Mouse (Mus musculus): ENCODE data around the gene Tmprss9. TPM values are rescaled to one million over a fixed set of nuclear protein-coding genes. Genes with fewer than 3 reads are reported as not detected.
"Not testable (repeated sequence)": the region's sequence is repeated elsewhere in the genome, so short reads cannot be mapped to it uniquely, and the experiment has no call there.

Tmprss9 gene
- polyA plus RNA-seq, 1 experiment from 2014 or later: 0.08 TPM

DNA sequence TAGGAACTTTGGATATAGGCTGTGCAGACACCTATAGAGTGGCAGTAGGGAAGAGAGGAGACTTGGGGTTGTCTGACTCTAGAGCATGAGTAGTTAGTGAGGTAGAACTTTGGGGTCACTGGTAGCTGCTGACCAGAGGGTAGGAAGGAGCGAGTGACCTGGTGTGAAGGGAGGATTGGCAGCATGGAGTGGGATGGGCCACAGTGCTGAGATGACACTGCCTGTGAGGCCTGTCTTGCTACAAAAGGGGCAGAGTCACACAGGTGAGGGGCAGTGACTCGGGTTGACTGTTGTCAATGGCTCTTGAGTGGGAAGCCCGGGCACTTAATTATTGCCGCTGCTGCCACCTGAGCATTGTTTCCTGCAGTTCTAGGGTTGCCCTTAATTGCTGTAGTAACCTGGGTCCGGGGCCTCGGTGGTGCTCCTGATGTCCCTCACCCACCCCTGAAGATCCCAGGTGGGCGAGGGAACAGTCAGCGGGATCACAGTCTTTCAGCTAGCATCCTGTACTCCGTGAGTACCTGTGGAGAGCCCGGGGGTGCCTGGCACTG lies 43.7 kb upstream of the Tmprss9 start:
- no peaks in the 10 kb centered on the region for H3K27me3 ChIP-seq (ENCODE audit: control insufficient read depth, insufficient read depth, low read length)
- ATAC-seq (ENCODE audit: low FRiP score, low TSS enrichment): no peak
- 73% methylated on average over 10 of the region's 10 CpGs for WGBS
- no peaks in the 10 kb centered on the region for H3K9me3 ChIP-seq (ENCODE audit: control insufficient read depth, low read length)
- peaks cover 18% of the 10 kb centered on the region for H3K4me1 ChIP-seq (ENCODE audit: control insufficient read depth, insufficient read depth, low read length)
- peak overlapping the region; percentile 71 for H3K4me3 ChIP-seq (ENCODE audit: low read length)
- no peak overlapping the region for H3K27ac ChIP-seq (ENCODE audit: low read depth, low read length)
- peak overlapping the region; percentile 92 for H3K9ac ChIP-seq (ENCODE audit: low read depth, low read length)
- H3K36me3 ChIP-seq (ENCODE audit: control insufficient read depth, insufficient read depth, low read length): peaks cover 19% of the 10 kb centered on the region
- H3K4me2 ChIP-seq (replicated peaks; ENCODE audit: low read depth, low read length): peak overlapping the region; percentile 97

DNA sequence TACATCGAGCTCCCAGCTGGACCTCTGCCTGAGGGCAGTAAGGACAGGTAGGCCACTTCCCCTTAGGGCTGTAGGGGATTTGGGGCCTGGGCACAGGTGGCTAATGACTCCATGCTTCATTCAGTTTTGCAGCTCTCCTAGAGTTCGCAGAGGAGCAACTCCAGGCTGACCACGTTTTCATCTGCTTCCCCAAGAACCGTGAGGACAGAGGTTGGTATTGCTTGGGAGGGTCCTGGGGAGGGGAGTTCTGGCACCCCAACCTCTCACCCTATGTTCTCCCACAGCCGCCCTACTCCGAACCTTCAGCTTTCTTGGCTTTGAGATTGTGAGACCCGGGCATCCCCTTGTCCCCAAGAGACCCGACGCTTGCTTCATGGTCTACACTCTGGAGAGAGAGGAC lies 43.1 kb upstream of the Tmprss9 start:
- not testable (repeated sequence) for H3K9ac ChIP-seq (ENCODE audit: low read depth, low read length); H3K27ac ChIP-seq (ENCODE audit: low read depth, low read length)

DNA sequence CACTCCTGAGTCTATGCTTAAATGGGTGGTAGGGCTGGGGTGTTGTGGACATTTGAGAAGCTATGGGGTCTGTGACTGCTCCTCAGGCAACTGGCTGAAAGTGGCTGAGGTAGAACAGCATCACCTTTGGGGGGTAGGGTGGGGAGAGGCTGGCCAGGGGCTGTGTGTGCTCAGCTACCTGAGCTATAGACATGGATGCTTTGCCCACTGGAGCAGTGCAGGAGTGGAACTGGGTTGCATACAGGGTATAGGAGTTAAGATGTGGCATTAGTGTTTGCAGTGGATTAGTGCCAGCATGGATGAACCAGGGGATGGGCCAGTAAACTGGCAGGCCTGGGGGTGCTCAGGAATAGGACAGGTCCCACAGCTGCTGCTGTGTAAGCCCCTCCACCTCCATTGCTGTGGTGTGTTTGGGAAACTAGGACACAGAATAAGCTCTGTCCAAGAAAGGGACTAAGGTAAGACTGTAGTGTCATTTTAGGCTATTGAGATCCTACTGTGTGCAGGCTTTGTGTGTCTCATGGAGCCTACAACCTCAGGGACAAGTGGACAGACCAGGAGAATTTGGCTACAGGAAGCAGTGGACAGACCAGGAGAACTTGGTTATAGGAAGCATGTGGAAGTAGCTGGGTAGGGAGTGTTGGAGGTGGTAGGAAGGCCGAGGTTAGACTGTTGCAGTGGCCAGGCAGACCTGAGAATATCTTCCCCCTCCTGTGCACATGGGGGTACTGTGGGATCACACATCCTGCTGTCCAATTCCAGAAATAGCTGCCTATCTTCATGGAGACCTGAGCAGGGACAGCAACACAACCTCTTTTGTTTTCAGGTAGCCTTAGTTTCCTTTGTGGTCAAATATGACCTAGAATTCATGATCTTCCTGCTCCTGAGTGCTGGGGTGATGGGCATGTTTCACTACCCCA lies 42.0 kb upstream of the Tmprss9 start:
- peaks cover 19% of the 10 kb centered on the region for H3K36me3 ChIP-seq (ENCODE audit: control insufficient read depth, insufficient read depth, low read length)
- no peak overlapping the region for H3K4me2 ChIP-seq (replicated peaks; ENCODE audit: low read depth, low read length)
- peaks cover 18% of the 10 kb centered on the region for H3K4me1 ChIP-seq (ENCODE audit: control insufficient read depth, insufficient read depth, low read length)
- ATAC-seq (ENCODE audit: low FRiP score, low TSS enrichment): no peak
- H3K27ac ChIP-seq (ENCODE audit: low read depth, low read length): no peak overlapping the region
- H3K27me3 ChIP-seq (ENCODE audit: control insufficient read depth, insufficient read depth, low read length): peaks cover 14% of the 10 kb centered on the region
- WGBS: 80% methylated on average over 1 of the region's 1 CpGs
- H3K9me3 ChIP-seq (ENCODE audit: control insufficient read depth, low read length): peaks cover 4% of the 10 kb centered on the region; the same call in 1 of the 2 replicates
- H3K9ac ChIP-seq (ENCODE audit: low read depth, low read length): no peak overlapping the region
- H3K4me3 ChIP-seq (ENCODE audit: low read length): no peak overlapping the region

More for the DNA sequence above, 43.1 kb upstream of the Tmprss9 start:
- H3K36me3 ChIP-seq (ENCODE audit: control insufficient read depth, insufficient read depth, low read length): peaks cover 19% of the 10 kb centered on the region
- peaks cover 18% of the 10 kb centered on the region for H3K4me1 ChIP-seq (ENCODE audit: control insufficient read depth, insufficient read depth, low read length)
- ATAC-seq (ENCODE audit: low FRiP score, low TSS enrichment); H3K27me3 ChIP-seq (ENCODE audit: control insufficient read depth, insufficient read depth, low read length); H3K9me3 ChIP-seq (ENCODE audit: control insufficient read depth, low read length); H3K4me3 ChIP-seq (ENCODE audit: low read length): not testable (repeated sequence)
- 81% methylated on average over 7 of the region's 9 CpGs for WGBS
- peak overlapping the region; percentile 97 for H3K4me2 ChIP-seq (replicated peaks; ENCODE audit: low read depth, low read length)

DNA sequence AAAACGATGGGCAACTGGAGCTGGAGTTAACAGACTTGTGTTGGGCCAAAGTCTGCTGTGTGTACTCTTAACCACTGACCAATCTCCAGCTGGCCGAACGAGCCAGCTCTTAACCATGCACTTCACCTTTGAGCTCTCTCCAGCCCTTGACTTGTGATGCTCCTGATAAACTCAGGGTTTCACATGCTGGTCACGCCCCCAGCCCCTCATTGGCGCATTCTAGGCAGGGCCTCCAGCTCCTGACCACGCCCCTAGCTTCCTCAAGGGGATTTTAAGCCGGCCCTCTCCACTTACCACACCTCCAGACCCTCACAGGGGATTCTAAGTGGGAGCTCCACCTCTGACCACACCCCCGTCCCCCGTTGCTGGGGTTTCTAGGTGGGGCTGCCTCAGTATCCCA lies 40.5 kb upstream of the Tmprss9 start:
- peaks cover 18% of the 10 kb centered on the region for H3K4me1 ChIP-seq (ENCODE audit: control insufficient read depth, insufficient read depth, low read length)
- under 1% methylated on average over 9 of the region's 9 CpGs for WGBS
- peaks cover 19% of the 10 kb centered on the region for H3K36me3 ChIP-seq (ENCODE audit: control insufficient read depth, insufficient read depth, low read length)
- no peak overlapping the region for H3K9ac ChIP-seq (ENCODE audit: low read depth, low read length)
- ATAC-seq (ENCODE audit: low FRiP score, low TSS enrichment): peak; percentile 32
- H3K27ac ChIP-seq (ENCODE audit: low read depth, low read length): no peak overlapping the region
- H3K4me3 ChIP-seq (ENCODE audit: low read length): no peak overlapping the region
- peaks cover 11% of the 10 kb centered on the region for H3K9me3 ChIP-seq (ENCODE audit: control insufficient read depth, low read length)
- H3K4me2 ChIP-seq (replicated peaks; ENCODE audit: low read depth, low read length): no peak overlapping the region; the same call in 1 of the 2 replicates
- peaks cover 28% of the 10 kb centered on the region for H3K27me3 ChIP-seq (ENCODE audit: control insufficient read depth, insufficient read depth, low read length)

DNA sequence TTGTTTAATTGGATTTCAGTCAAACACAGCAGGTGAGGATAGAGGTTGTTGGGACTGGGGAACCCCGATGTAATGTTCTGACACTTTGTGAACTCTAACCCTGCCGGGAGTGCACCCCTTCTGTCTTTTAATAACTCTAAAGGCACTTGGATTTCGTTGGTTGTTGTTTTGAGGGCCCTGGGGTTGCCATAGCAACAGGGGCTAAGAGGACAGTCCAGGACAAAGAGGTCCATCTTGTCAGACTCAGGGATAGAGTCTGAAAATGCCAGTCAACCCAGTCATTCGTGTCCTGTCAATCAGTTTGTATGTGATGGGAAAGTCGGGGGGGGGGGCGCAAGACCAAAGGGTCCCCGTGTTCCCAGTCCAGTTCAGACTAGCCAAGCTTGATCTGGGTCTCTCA lies 38.8 kb upstream of the Tmprss9 start:
- H3K4me2 ChIP-seq (replicated peaks; ENCODE audit: low read depth, low read length): no peak overlapping the region
- no peak overlapping the region for H3K9ac ChIP-seq (ENCODE audit: low read depth, low read length)
- H3K27ac ChIP-seq (ENCODE audit: low read depth, low read length): no peak overlapping the region
- no peak for ATAC-seq (ENCODE audit: low FRiP score, low TSS enrichment)
- H3K9me3 ChIP-seq (ENCODE audit: control insufficient read depth, low read length): peaks cover 11% of the 10 kb centered on the region
- 76% methylated on average over 7 of the region's 7 CpGs for WGBS
- H3K36me3 ChIP-seq (ENCODE audit: control insufficient read depth, insufficient read depth, low read length): peaks cover 19% of the 10 kb centered on the region
- peaks cover 14% of the 10 kb centered on the region for H3K4me1 ChIP-seq (ENCODE audit: control insufficient read depth, insufficient read depth, low read length)
- H3K27me3 ChIP-seq (ENCODE audit: control insufficient read depth, insufficient read depth, low read length): peaks cover 36% of the 10 kb centered on the region
- H3K4me3 ChIP-seq (ENCODE audit: low read length): no peak overlapping the region

DNA sequence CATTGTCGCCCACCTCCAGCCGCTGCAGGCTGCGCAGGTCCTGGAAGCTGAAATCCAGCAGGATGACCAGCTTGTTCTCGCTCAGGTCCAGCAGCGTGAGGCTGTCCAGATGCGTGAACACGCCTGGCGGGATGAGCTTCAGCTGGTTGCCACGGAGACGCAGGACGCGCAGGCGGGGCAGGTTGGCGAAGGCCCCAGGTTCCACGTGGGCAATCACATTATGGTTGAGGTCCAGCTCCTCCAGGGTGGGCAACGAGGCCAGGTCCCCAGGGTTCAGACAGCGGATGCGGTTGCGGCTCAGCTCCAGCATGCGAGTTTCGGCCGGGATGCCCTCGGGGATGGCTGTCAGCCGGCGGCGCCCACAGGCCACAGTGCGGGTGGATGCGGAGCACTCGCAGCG lies 36.0 kb upstream of the Tmprss9 start:
- Histone ChIP-seq H3K27ac (ENCODE audit: low read depth, low read length) (no peak overlapping the region), H3K4me2 (replicated peaks; ENCODE audit: low read depth, low read length) (no peak overlapping the region), H3K4me1 (ENCODE audit: control insufficient read depth, insufficient read depth, low read length) (peaks cover 7% of the 10 kb centered on the region), H3K9ac (ENCODE audit: low read depth, low read length) (no peak overlapping the region), H3K9me3 (ENCODE audit: control insufficient read depth, low read length) (peaks cover 11% of the 10 kb centered on the region), H3K27me3 (ENCODE audit: control insufficient read depth, insufficient read depth, low read length) (peaks cover 39% of the 10 kb centered on the region), H3K36me3 (ENCODE audit: control insufficient read depth, insufficient read depth, low read length) (peaks cover 3% of the 10 kb centered on the region; the same call in 1 of the 2 replicates), H3K4me3 (ENCODE audit: low read length) (no peak overlapping the region)
- no peak for ATAC-seq (ENCODE audit: low FRiP score, low TSS enrichment)
- WGBS: 59% methylated on average over 30 of the region's 30 CpGs

DNA sequence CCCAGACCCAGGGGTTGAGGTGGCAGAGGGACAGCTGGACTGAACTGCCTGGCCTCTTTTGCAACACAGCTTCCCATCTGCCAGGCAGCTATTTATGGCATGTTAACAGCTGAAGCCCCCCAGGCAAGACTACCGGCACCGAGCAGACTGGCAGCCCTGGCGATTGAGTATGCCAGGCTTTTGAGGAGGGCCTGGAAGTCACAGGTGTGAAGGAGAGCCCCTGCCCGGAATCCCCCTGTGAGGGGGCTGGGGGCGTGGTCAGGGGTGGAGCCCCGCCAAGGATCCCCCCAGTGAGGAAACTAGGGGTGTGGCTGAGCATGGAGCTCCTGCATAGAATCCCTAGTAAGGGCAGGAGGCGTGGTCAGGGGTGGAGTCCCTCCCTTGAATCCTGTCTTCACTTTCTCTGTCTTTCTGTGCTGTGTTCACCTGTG lies 34.7 kb upstream of the Tmprss9 start:
- H3K27me3 ChIP-seq (ENCODE audit: control insufficient read depth, insufficient read depth, low read length): peaks cover 42% of the 10 kb centered on the region
- 51% methylated on average over 7 of the region's 7 CpGs for WGBS
- peaks cover 11% of the 10 kb centered on the region for H3K9me3 ChIP-seq (ENCODE audit: control insufficient read depth, low read length)

DNA sequence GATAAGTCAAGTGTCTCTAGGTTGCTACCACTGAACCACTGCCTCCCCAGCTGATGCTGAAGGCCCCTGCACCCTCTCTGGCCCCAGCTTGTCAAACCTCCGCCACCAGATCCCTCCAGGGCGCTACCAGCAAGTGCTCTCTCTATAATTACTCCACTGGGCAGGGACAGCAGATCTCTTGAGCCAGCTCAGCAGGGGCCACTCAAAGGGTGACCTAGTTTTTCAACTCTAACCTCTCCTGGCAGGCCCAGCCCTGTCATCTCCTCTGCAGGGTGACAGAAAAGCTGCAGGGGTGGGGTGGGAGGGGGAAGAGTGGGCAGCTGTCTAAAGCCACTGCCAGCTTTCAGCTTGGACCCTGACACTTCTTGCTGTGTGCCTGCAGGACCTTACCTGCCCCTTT lies 33.8 kb upstream of the Tmprss9 start:
- Histone ChIP-seq H3K27ac (ENCODE audit: low read depth, low read length) (no peak overlapping the region), H3K9me3 (ENCODE audit: control insufficient read depth, low read length) (peaks cover 11% of the 10 kb centered on the region), H3K4me1 (ENCODE audit: control insufficient read depth, insufficient read depth, low read length) (no peaks in the 10 kb centered on the region), H3K4me3 (ENCODE audit: low read length) (no peak overlapping the region), H3K27me3 (ENCODE audit: control insufficient read depth, insufficient read depth, low read length) (peaks cover 51% of the 10 kb centered on the region), H3K36me3 (ENCODE audit: control insufficient read depth, insufficient read depth, low read length) (no peaks in the 10 kb centered on the region), H3K4me2 (replicated peaks; ENCODE audit: low read depth, low read length) (no peak overlapping the region), H3K9ac (ENCODE audit: low read depth, low read length) (no peak overlapping the region)
- WGBS: 20% methylated on average over 2 of the region's 2 CpGs
- no peak for ATAC-seq (ENCODE audit: low FRiP score, low TSS enrichment)

More for the DNA sequence above, 34.7 kb upstream of the Tmprss9 start:
- H3K9ac ChIP-seq (ENCODE audit: low read depth, low read length): no peak overlapping the region
- no peak overlapping the region for H3K4me2 ChIP-seq (replicated peaks; ENCODE audit: low read depth, low read length)
- no peaks in the 10 kb centered on the region for H3K36me3 ChIP-seq (ENCODE audit: control insufficient read depth, insufficient read depth, low read length)
- no peak overlapping the region for H3K4me3 ChIP-seq (ENCODE audit: low read length)
- no peak overlapping the region for H3K27ac ChIP-seq (ENCODE audit: low read depth, low read length)
- ATAC-seq (ENCODE audit: low FRiP score, low TSS enrichment): no peak
- H3K4me1 ChIP-seq (ENCODE audit: control insufficient read depth, insufficient read depth, low read length): no peaks in the 10 kb centered on the region

DNA sequence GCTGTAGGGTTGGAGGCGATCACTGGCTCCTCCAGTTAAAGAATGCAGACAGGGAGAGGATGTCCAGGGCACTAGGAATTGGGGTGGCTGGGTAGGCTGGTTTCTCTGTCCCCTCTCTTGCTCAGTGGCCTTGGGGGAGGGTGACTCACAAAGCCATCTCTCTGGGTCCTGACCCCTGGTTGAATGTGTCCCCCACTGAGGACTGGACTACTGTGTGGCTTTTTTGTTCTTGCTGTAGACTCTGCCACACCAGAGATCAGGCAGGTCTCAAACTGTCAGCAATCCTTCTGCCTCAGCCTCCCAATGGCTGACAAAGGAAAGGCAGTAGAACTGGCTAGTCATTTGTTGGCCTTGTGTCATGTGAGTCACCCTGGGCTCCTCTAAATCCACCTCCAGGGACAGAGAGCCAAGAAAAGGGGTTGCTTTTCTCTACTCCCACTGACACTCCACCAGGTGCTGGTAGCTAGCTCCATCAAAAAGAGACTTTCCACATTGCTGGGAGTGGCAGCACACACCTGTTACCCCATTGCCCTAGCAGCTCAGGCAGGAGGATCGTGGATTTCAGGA lies 33.2 kb upstream of the Tmprss9 start:
- no peak for ATAC-seq (ENCODE audit: low FRiP score, low TSS enrichment)
- Histone ChIP-seq H3K27me3 (ENCODE audit: control insufficient read depth, insufficient read depth, low read length) (peaks cover 54% of the 10 kb centered on the region), H3K4me3 (ENCODE audit: low read length) (no peak overlapping the region), H3K4me1 (ENCODE audit: control insufficient read depth, insufficient read depth, low read length) (peaks cover under 1% of the 10 kb centered on the region; the same call in 1 of the 2 replicates), H3K9me3 (ENCODE audit: control insufficient read depth, low read length) (peaks cover 11% of the 10 kb centered on the region), H3K9ac (ENCODE audit: low read depth, low read length) (no peak overlapping the region), H3K4me2 (replicated peaks; ENCODE audit: low read depth, low read length) (no peak overlapping the region), H3K27ac (ENCODE audit: low read depth, low read length) (no peak overlapping the region), H3K36me3 (ENCODE audit: control insufficient read depth, insufficient read depth, low read length) (no peaks in the 10 kb centered on the region)
- WGBS: 53% methylated on average over 2 of the region's 2 CpGs
